Mouse (Mus musculus): ENCODE measurements at regions not wholly inside any gene's neighbourhood (a gene's known extent, or its start where the extent isn't known, plus 50 kb on each side); places are given as distances from the start of the nearest gene placed in this dataset.
"Not testable (repeated sequence)": the region's sequence is repeated elsewhere in the genome, so short reads cannot be mapped to it uniquely, and the experiment has no call there.

- DNase-seq = no peak
Observed at GRCm38 (mm10) chr7:36218386-36218785, 415.6 kb upstream of the Zfp507 start.

- DNase-seq = no peak
Observed at GRCm38 (mm10) chr7:36210034-36210433, 407.2 kb upstream of the Zfp507 start.

GRCm38 (mm10) chr7:36207525-36208260 lies 404.9 kb upstream of the Zfp507 start:
- DNase-seq = no peak

DNA sequence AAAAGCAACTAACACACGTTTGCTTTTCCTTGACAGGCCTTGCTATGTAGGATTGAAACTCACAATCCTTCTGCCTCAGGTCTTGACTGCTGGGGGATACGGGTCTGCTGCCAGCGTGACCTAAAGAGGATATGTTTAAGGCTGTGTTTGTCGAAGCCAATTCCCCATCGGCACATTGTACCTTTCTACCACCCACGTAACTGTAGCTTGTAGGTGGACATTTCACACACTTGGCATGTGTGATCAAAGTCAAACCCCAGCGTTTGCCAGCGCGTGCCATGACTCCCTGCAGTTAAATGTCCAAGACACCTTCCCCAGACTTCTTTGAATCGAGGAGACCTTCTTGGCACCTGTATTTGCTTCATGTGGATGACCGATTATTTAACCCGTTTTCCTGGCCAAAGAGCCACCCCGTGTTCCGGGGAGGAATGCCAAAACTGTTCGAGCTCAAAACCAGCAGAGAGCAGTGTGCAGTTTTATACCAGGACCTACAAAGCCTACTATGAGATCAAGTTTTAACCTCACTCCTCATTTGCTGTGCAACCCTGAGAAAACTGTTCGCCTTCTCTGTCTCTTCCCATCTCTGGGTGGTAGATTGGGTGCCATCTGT lies 395.4 kb upstream of the Zfp507 start:
- no peak for DNase-seq

DNA sequence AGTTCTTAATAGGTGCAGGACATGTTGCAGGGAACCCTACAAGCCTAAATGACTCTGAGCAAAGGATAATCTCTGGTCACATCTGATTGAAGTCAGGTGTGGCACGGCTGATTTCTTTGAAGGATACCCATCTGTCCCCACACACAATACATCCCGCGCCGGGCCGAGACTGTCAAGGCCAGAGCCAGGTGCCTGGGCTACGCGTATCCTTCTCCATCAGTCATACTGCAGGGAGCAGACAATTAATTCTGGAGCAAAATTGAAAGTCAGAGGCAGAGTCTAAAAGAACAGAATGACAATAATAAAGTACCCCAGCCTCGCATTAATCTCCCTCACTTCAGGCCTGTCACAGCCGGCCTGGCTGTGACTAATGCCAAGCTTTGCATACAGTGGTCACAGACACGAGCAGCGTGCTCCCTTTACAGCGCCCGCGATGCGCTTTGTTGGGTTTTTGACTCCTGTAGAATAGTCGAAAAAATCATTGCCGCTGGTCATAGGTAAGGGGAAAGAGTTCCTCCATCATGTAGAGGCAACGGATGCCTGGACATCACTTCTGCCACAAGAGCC lies 393.4 kb upstream of the Zfp507 start:
- DNase-seq = no peak

DNA sequence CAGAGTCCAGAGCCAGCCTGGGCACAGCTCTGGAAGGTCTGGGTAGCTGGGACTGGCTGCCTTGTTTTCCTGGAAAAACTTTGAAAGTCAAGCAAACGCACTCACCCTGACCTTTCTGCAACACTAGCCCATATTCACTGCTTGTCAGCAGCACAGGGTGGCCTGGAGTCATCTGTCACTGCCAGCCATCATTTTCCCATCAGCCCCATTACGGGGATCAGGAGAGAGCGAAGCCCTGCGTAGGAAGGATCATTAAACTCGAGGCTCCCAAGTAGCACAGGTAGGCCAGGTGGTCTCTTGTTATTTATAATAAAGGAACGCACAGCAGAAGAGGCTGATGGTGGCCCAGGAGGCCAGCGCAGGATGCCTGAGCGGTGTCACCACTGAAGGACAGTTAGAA lies 389.8 kb upstream of the Zfp507 start:
- DNase-seq = no peak

DNA sequence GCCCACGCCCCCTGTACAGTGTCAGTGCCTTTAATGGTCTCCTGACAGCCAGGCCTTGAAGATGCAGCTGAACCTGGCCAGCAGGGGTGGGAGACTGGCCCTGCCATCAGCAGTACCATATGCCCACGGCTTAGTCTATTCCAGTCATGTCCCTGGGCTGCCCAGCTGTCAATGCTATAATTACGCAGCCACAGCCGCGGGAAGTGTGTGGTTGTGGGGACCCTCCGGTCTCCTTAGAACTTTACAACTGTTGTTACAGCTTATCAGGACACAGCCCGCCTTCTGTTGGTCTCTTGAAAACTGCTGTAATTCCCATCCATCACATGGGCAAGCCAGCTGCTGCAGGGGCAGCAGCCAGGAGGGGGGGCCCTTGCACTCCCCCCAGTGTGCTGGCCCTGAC lies 375.1 kb upstream of the Zfp507 start:
- no peak for DNase-seq

GRCm38 (mm10) chr7:36175296-36175695 lies 372.5 kb upstream of the Zfp507 start:
- DNase-seq = no peak

DNA sequence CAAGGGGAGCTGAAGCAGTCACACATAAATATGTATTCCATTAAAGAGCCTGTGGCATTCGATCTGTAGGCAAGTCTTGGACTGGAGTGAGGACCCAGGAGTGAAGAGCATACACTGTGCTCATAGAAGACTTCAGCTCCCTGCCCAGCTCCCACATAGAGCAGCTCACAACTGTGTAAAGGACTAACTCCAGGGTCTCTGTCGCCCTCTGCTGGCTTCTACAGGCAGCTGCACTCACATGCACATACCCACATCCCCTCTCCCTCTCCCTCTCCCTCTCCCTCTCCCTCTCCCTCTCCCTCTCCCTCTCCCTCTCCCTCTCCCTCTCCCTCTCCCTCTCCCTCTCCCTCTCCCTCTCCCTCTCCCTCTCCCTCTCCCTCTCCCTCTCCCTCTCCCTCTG lies 369.7 kb upstream of the Zfp507 start:
- not testable (repeated sequence) for DNase-seq

GRCm38 (mm10) chr7:36157270-36157945 lies 354.6 kb upstream of the Zfp507 start:
- DNase-seq = no peak

DNA sequence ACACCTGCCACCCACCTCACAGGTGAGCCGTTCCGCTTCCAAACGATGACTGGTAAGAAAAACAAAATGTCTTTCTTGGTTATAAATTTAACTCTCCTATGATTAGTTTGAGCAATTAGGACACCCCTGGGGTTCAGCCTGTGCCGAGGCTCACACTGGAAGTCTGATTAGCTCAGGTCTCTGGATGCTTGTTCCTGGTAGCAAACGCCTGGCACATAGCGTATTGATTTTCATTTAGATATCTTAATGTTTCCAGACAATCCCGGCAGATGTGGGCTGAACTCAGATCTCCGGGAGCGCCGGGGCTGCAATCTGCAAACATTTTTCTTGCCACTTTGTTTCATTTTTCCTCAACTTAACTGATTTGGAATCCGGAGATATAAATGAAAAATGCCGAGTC lies 353.8 kb upstream of the Zfp507 start:
- no peak for DNase-seq

DNA sequence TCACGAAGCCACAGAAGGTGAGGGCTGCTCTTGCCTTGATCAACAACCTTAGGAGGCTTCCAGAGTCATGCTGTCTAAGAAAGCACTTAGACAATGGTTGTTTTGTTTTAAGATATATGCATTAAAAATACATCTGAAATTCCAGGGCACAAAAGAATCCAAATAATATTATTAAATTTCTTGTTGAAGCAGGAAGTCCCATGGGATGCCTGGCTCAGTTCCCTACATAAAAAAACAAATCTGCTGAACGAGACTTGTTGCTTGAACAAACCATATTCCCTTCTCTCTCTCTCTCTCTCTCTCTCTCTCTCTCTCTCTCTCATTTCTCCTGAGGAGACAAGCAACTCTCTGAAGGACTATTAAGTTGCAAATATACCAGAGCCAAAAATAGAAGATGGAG lies 352.8 kb upstream of the Zfp507 start:
- no peak for DNase-seq

DNA sequence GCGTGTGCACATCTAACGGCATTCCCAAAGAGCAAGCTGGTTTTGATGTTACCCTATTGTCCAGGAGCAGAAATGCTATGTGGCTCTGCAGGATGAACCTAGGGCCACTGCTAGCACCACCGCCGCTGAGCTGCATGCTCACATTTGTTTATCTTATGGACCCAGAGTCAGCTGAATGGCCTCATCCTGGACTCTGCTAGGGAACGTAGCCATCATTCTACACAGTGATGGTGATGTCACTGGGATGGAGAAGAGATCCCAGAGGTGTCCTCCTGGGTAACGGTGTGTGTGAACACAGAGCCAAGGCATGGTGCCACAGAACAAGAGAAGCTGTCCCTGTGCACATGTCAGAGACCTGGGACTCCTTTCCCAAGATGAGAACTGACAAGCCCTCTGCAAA lies 352.4 kb upstream of the Zfp507 start:
- no peak for DNase-seq

GRCm38 (mm10) chr7:36150871-36151560 lies 348.2 kb upstream of the Zfp507 start:
- DNase-seq = no peak

GRCm38 (mm10) chr7:36136571-36136970 lies 333.8 kb upstream of the Zfp507 start:
- no peak for DNase-seq

GRCm38 (mm10) chr7:36134557-36134956 lies 331.8 kb upstream of the Zfp507 start:
- DNase-seq = no peak

DNA sequence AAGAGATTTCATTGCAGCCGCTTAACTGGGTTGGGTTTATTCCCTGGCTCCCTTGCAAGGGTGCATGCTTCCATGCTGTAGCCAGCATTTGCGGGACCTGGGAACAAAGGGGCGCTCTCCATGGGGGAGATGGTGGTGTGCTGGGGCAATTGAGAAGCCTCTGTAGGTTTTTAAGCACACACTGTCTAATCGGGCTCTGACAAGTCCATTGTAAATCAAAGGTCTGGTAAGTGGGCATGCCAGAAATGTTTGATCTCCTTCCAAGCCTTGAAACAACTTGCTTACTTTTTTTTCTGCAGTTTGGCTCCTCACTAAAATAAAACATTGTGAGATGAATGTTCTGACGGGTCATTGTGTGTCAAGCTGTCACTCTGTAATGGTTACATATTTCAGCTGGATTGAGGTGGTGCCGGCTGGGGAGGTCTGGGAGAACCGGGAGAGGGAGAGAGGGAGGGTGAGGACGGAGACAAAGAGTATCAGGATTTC lies 330.9 kb upstream of the Zfp507 start:
- peak; percentile 23 for DNase-seq

DNA sequence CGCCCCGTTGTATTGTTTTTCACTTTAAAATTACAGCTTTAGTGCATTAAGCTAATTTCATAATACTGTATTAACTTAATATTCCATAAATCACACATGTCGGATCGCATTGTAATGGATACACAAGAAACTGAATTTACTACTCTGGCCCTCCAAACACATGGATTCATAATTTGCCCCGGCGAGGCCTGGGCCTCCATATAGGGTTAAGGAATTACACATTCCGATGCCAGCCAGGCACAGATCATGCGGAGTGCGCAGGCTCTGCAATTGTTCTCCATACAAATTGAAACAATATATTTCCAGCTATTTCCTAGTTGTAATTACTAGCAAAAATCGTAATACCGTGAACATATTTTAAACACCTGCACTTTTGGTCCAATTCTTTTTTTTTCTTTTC lies 330.2 kb upstream of the Zfp507 start:
- no peak for DNase-seq

GRCm38 (mm10) chr7:36132569-36132968 lies 329.8 kb upstream of the Zfp507 start:
- DNase-seq = peak; percentile 23

DNA sequence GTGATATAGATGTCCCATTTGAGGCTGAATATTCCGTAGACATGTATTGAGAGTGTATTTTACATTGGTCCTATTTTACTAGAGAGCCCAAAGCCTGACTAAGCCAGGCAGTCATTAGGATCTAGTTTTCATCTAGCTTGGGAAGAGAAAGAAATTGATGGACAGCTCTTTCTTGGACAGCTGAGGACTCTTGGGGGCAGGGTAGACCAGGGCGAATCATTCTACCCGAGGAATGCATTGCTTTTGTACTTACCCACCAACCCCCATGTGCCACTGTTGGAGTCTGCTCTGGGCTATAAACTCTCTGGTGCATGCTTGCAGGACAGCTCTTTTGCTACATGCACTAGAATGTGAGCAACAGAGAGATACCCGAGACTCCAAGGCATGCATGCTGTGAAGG lies 294.3 kb upstream of the Zfp507 start:
- DNase-seq = no peak

GRCm38 (mm10) chr7:36095258-36096130 lies 292.7 kb upstream of the Zfp507 start:
- DNase-seq = peak; percentile 9

DNA sequence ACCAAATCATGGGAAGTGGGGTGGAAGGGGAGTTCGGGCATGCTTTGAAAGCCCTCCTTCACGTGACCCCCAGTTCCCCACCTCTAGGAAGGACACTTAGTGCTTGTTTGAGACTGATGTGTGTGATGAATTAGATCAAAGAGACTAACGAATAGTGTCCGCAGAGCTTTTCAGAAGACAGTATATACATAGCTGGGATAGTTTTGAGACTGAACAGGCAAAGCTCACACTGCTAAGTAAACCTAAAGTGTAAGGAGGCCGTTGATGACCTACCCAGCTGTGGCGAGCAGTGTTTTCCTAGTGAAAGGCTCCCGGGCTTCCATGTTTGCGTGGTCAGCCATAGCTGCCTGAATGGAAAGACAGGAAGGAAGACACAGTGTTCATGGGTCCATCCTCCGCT lies 288.3 kb upstream of the Zfp507 start:
- DNase-seq = no peak

Data from adrenal gland, postnatal 10 days (tissue).